Mouse (Mus musculus): ENCODE data around the gene Wipf2. TPM values are rescaled to one million over a fixed set of nuclear protein-coding genes. Genes with fewer than 3 reads are reported as not detected.

Wipf2 gene
- polyA plus RNA-seq, 1 experiment, result 9.9 TPM

- no peak for TF ChIP-seq CTCF (conservative IDR thresholded peaks at IDR 0.05; ENCODE audit: insufficient read depth, insufficient read length, low read depth, low read length)
- no peak for TF ChIP-seq POLR2A (IDR thresholded peaks at IDR 0.05; ENCODE audit: low read depth, low read length)
- Histone ChIP-seq H3K4me3 (ENCODE audit: insufficient read depth, low read depth, low read length) (no peak overlapping the region; the same call in 1 of the 2 replicates), H3K27me3 (replicated peaks; ENCODE audit: control insufficient read depth, insufficient read depth, low read length) (no peaks in the 10 kb centered on the region), H3K27ac (ENCODE audit: insufficient read depth, low read depth, low read length) (no peak overlapping the region), H3K4me1 (ENCODE audit: control insufficient read depth, insufficient read depth, low read length) (peaks cover 68% of the 10 kb centered on the region), H3K36me3 (ENCODE audit: control insufficient read depth, insufficient read depth, low read length) (no peaks in the 10 kb centered on the region)
- WGBS, result 50% methylated on average over 11 of the region's 11 CpGs
- no peak for DNase-seq
Observed at GRCm38 (mm10) chr11:98939953-98940641, 76.7 kb downstream of the Wipf2 start.

GRCm38 (mm10) chr11:98940776-98941175 lies 77.3 kb downstream of the Wipf2 start:
- peaks cover 70% of the 10 kb centered on the region for H3K4me1 ChIP-seq (ENCODE audit: control insufficient read depth, insufficient read depth, low read length)
- DNase-seq, result peak; percentile 4
- H3K27ac ChIP-seq (ENCODE audit: insufficient read depth, low read depth, low read length), result peak overlapping the region; percentile 97
- H3K4me3 ChIP-seq (ENCODE audit: insufficient read depth, low read depth, low read length), result peak overlapping the region; percentile 52; the same call in 1 of the 2 replicates
- 16% methylated on average over 3 of the region's 3 CpGs for WGBS
- no peaks in the 10 kb centered on the region for H3K36me3 ChIP-seq (ENCODE audit: control insufficient read depth, insufficient read depth, low read length)
- no peak for TF ChIP-seq CTCF (conservative IDR thresholded peaks at IDR 0.05; ENCODE audit: insufficient read depth, insufficient read length, low read depth, low read length)
- no peak for TF ChIP-seq POLR2A (IDR thresholded peaks at IDR 0.05; ENCODE audit: low read depth, low read length)
- no peaks in the 10 kb centered on the region for H3K27me3 ChIP-seq (replicated peaks; ENCODE audit: control insufficient read depth, insufficient read depth, low read length)

GRCm38 (mm10) chr11:98941341-98941825 lies 77.9 kb downstream of the Wipf2 start:
- H3K4me1 ChIP-seq (ENCODE audit: control insufficient read depth, insufficient read depth, low read length), result peaks cover 72% of the 10 kb centered on the region
- DNase-seq, result peak; percentile 84
- 2% methylated on average over 12 of the region's 12 CpGs for WGBS

GRCm38 (mm10) chr11:98941826-98942550 lies 78.5 kb downstream of the Wipf2 start:
- 6% methylated on average over 15 of the region's 15 CpGs for WGBS

More at GRCm38 (mm10) chr11:98941341-98941825, 77.9 kb downstream of the Wipf2 start:
- peak overlapping the region; percentile 52 for H3K4me3 ChIP-seq (ENCODE audit: insufficient read depth, low read depth, low read length)
- no peaks in the 10 kb centered on the region for H3K36me3 ChIP-seq (ENCODE audit: control insufficient read depth, insufficient read depth, low read length)
- H3K27ac ChIP-seq (ENCODE audit: insufficient read depth, low read depth, low read length), result peak overlapping the region; percentile 97
- TF ChIP-seq CTCF (conservative IDR thresholded peaks at IDR 0.05; ENCODE audit: insufficient read depth, insufficient read length, low read depth, low read length) (no peak), POLR2A (IDR thresholded peaks at IDR 0.05; ENCODE audit: low read depth, low read length) (no peak)
- no peaks in the 10 kb centered on the region for H3K27me3 ChIP-seq (replicated peaks; ENCODE audit: control insufficient read depth, insufficient read depth, low read length)

GRCm38 (mm10) chr11:98942555-98942922 lies 79.1 kb downstream of the Wipf2 start:
- H3K36me3 ChIP-seq (ENCODE audit: control insufficient read depth, insufficient read depth, low read length), result no peaks in the 10 kb centered on the region
- H3K4me3 ChIP-seq (ENCODE audit: insufficient read depth, low read depth, low read length), result peak overlapping the region; percentile 25; the same call in 1 of the 2 replicates
- no peak for TF ChIP-seq POLR2A (IDR thresholded peaks at IDR 0.05; ENCODE audit: low read depth, low read length)
- no peak for TF ChIP-seq CTCF (conservative IDR thresholded peaks at IDR 0.05; ENCODE audit: insufficient read depth, insufficient read length, low read depth, low read length)
- H3K27me3 ChIP-seq (replicated peaks; ENCODE audit: control insufficient read depth, insufficient read depth, low read length), result no peaks in the 10 kb centered on the region
- no peak for DNase-seq
- WGBS, result 8% methylated on average over 3 of the region's 3 CpGs
- H3K4me1 ChIP-seq (ENCODE audit: control insufficient read depth, insufficient read depth, low read length), result peaks cover 67% of the 10 kb centered on the region
- peak overlapping the region; percentile 97 for H3K27ac ChIP-seq (ENCODE audit: insufficient read depth, low read depth, low read length)

More at GRCm38 (mm10) chr11:98941826-98942550, 78.5 kb downstream of the Wipf2 start:
- Histone ChIP-seq H3K4me1 (ENCODE audit: control insufficient read depth, insufficient read depth, low read length) (peaks cover 67% of the 10 kb centered on the region), H3K36me3 (ENCODE audit: control insufficient read depth, insufficient read depth, low read length) (no peaks in the 10 kb centered on the region), H3K27me3 (replicated peaks; ENCODE audit: control insufficient read depth, insufficient read depth, low read length) (no peaks in the 10 kb centered on the region), H3K27ac (ENCODE audit: insufficient read depth, low read depth, low read length) (peak overlapping the region; percentile 97), H3K4me3 (ENCODE audit: insufficient read depth, low read depth, low read length) (peak overlapping the region; percentile 52)
- peak; percentile 91 for DNase-seq
- TF ChIP-seq POLR2A (IDR thresholded peaks at IDR 0.05; ENCODE audit: low read depth, low read length) (peak; percentile 9), CTCF (conservative IDR thresholded peaks at IDR 0.05; ENCODE audit: insufficient read depth, insufficient read length, low read depth, low read length) (no peak)

- peak; percentile 88 for DNase-seq
- no peaks in the 10 kb centered on the region for H3K27me3 ChIP-seq (replicated peaks; ENCODE audit: control insufficient read depth, insufficient read depth, low read length)
- H3K4me1 ChIP-seq (ENCODE audit: control insufficient read depth, insufficient read depth, low read length), result peaks cover 67% of the 10 kb centered on the region
- H3K4me3 ChIP-seq (ENCODE audit: insufficient read depth, low read depth, low read length), result no peak overlapping the region
- H3K27ac ChIP-seq (ENCODE audit: insufficient read depth, low read depth, low read length), result peak overlapping the region; percentile 97
- WGBS, result 31% methylated on average over 8 of the region's 8 CpGs
- H3K36me3 ChIP-seq (ENCODE audit: control insufficient read depth, insufficient read depth, low read length), result no peaks in the 10 kb centered on the region
- TF ChIP-seq POLR2A (IDR thresholded peaks at IDR 0.05; ENCODE audit: low read depth, low read length) (no peak), CTCF (conservative IDR thresholded peaks at IDR 0.05; ENCODE audit: insufficient read depth, insufficient read length, low read depth, low read length) (no peak)
Observed at GRCm38 (mm10) chr11:98942923-98943641, 79.6 kb downstream of the Wipf2 start.
